Mouse (Mus musculus): ENCODE data around the gene Pacs2. TPM values are rescaled to one million over a fixed set of nuclear protein-coding genes. Genes with fewer than 3 reads are reported as not detected.

Pacs2 gene
- polyA plus RNA-seq, 1 experiment from 2014 or later: 17.3 TPM

GRCm38 (mm10) chr12:113062201-113062600 lies 47.9 kb downstream of the Pacs2 start:
- Histone ChIP-seq H3K27me3 (ENCODE audit: control insufficient read depth, insufficient read depth, low read length) (no peaks in the 10 kb centered on the region), H3K4me2 (no peak overlapping the region), H3K4me3 (ENCODE audit: low read depth, low read length) (no peak overlapping the region), H3K4me1 (ENCODE audit: control insufficient read depth, insufficient read depth, low read length) (no peaks in the 10 kb centered on the region), H3K27ac (ENCODE audit: low read depth, low read length) (no peak overlapping the region), H3K9me3 (ENCODE audit: control insufficient read depth, low read length) (no peaks in the 10 kb centered on the region), H3K36me3 (ENCODE audit: control insufficient read depth, insufficient read depth, low read length) (peaks cover 19% of the 10 kb centered on the region), H3K9ac (ENCODE audit: low read length) (no peak overlapping the region)
- no peak for ATAC-seq (ENCODE audit: low FRiP score)
- DNase-seq (ENCODE audit: low spot score, missing footprints): no peak
- 89% methylated on average over 10 of the region's 10 CpGs for WGBS

DNA sequence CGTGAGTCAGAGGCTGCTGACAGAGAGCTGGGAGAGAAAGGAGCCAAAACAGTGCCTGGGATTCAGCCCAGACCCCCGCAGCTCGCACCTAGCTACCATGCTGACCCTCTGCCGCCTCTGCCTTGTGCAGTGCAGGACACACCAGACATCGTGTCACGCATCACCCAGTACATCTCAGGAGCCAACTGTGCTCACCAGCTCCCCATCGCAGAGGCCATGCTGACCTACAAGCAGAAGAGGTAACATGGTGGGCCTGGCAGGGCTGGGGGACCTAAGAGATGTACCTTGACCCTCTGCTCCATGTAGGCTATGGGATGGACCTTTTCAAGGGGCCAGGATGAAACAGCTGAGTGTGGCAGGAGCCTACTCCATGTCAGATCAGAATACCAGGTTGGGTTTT lies 49.4 kb downstream of the Pacs2 start:
- no peak overlapping the region for H3K4me2 ChIP-seq
- H3K4me3 ChIP-seq (ENCODE audit: low read depth, low read length): no peak overlapping the region
- ATAC-seq (ENCODE audit: low FRiP score): no peak
- H3K4me1 ChIP-seq (ENCODE audit: control insufficient read depth, insufficient read depth, low read length): no peaks in the 10 kb centered on the region
- peaks cover 11% of the 10 kb centered on the region for H3K36me3 ChIP-seq (ENCODE audit: control insufficient read depth, insufficient read depth, low read length)
- DNase-seq (ENCODE audit: low spot score, missing footprints): no peak
- no peak overlapping the region for H3K27ac ChIP-seq (ENCODE audit: low read depth, low read length)
- WGBS: 87% methylated on average over 7 of the region's 7 CpGs
- H3K9me3 ChIP-seq (ENCODE audit: control insufficient read depth, low read length): no peaks in the 10 kb centered on the region
- H3K27me3 ChIP-seq (ENCODE audit: control insufficient read depth, insufficient read depth, low read length): no peaks in the 10 kb centered on the region
- H3K9ac ChIP-seq (ENCODE audit: low read length): no peak overlapping the region

- Histone ChIP-seq H3K27me3 (ENCODE audit: control insufficient read depth, insufficient read depth, low read length) (no peaks in the 10 kb centered on the region), H3K9me3 (ENCODE audit: control insufficient read depth, low read length) (no peaks in the 10 kb centered on the region), H3K27ac (ENCODE audit: low read depth, low read length) (no peak overlapping the region), H3K4me3 (ENCODE audit: low read depth, low read length) (no peak overlapping the region), H3K36me3 (ENCODE audit: control insufficient read depth, insufficient read depth, low read length) (peaks cover 12% of the 10 kb centered on the region), H3K4me1 (ENCODE audit: control insufficient read depth, insufficient read depth, low read length) (no peaks in the 10 kb centered on the region), H3K4me2 (no peak overlapping the region), H3K9ac (ENCODE audit: low read length) (no peak overlapping the region)
- DNase-seq (ENCODE audit: low spot score, missing footprints) (no peak), ATAC-seq (ENCODE audit: low FRiP score) (no peak)
- 89% methylated on average over 7 of the region's 7 CpGs for WGBS
Measured at GRCm38 (mm10) chr12:113068002-113068401, 53.7 kb downstream of the Pacs2 start.

GRCm38 (mm10) chr12:113069389-113069788 lies 55.1 kb downstream of the Pacs2 start:
- no peak overlapping the region for H3K4me3 ChIP-seq (ENCODE audit: low read depth, low read length)
- 97% methylated on average over 6 of the region's 6 CpGs for WGBS
- H3K27ac ChIP-seq (ENCODE audit: low read depth, low read length): no peak overlapping the region
- ATAC-seq (ENCODE audit: low FRiP score) (no peak), DNase-seq (ENCODE audit: low spot score, missing footprints) (no peak)
- H3K36me3 ChIP-seq (ENCODE audit: control insufficient read depth, insufficient read depth, low read length): peaks cover 10% of the 10 kb centered on the region
- H3K9ac ChIP-seq (ENCODE audit: low read length): no peak overlapping the region
- H3K9me3 ChIP-seq (ENCODE audit: control insufficient read depth, low read length): no peaks in the 10 kb centered on the region
- peaks cover 7% of the 10 kb centered on the region for H3K4me1 ChIP-seq (ENCODE audit: control insufficient read depth, insufficient read depth, low read length)
- no peaks in the 10 kb centered on the region for H3K27me3 ChIP-seq (ENCODE audit: control insufficient read depth, insufficient read depth, low read length)
- H3K4me2 ChIP-seq: no peak overlapping the region

DNA sequence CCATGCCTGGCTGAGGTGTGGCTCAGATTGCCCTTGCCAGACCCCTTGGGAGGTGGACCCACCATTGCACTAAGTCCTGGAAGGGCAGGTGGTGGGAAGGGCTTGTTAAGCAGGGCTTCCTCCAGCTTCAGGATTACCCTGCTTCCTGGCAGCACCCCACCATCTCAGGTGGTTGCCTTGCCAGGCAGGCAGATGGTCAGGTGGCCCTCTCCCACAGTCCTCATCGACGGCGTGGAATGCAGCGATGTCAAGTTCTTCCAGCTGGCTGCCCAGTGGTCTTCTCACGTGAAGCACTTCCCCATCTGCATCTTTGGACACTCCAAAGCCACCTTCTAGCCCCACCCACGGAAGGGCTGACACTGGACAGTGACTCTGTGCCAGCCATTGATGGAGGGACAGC lies 57.0 kb downstream of the Pacs2 start:
- H3K9me3 ChIP-seq (ENCODE audit: control insufficient read depth, low read length): no peaks in the 10 kb centered on the region
- ATAC-seq (ENCODE audit: low FRiP score) (no peak), DNase-seq (ENCODE audit: low spot score, missing footprints) (no peak)
- H3K4me1 ChIP-seq (ENCODE audit: control insufficient read depth, insufficient read depth, low read length): peaks cover 17% of the 10 kb centered on the region
- WGBS: 93% methylated on average over 6 of the region's 6 CpGs
- H3K27ac ChIP-seq (ENCODE audit: low read depth, low read length): no peak overlapping the region
- H3K36me3 ChIP-seq (ENCODE audit: control insufficient read depth, insufficient read depth, low read length): peaks cover 10% of the 10 kb centered on the region
- H3K4me3 ChIP-seq (ENCODE audit: low read depth, low read length): no peak overlapping the region
- no peak overlapping the region for H3K9ac ChIP-seq (ENCODE audit: low read length)
- H3K27me3 ChIP-seq (ENCODE audit: control insufficient read depth, insufficient read depth, low read length): no peaks in the 10 kb centered on the region
- no peak overlapping the region for H3K4me2 ChIP-seq

GRCm38 (mm10) chr12:113071827-113072226 lies 57.5 kb downstream of the Pacs2 start:
- 85% methylated on average over 6 of the region's 6 CpGs for WGBS
- Histone ChIP-seq H3K4me2 (no peak overlapping the region), H3K4me1 (ENCODE audit: control insufficient read depth, insufficient read depth, low read length) (peaks cover 17% of the 10 kb centered on the region), H3K9ac (ENCODE audit: low read length) (no peak overlapping the region), H3K4me3 (ENCODE audit: low read depth, low read length) (no peak overlapping the region), H3K36me3 (ENCODE audit: control insufficient read depth, insufficient read depth, low read length) (peaks cover 10% of the 10 kb centered on the region), H3K9me3 (ENCODE audit: control insufficient read depth, low read length) (no peaks in the 10 kb centered on the region), H3K27ac (ENCODE audit: low read depth, low read length) (no peak overlapping the region), H3K27me3 (ENCODE audit: control insufficient read depth, insufficient read depth, low read length) (no peaks in the 10 kb centered on the region)
- ATAC-seq (ENCODE audit: low FRiP score) (no peak), DNase-seq (ENCODE audit: low spot score, missing footprints) (no peak)

GRCm38 (mm10) chr12:113073420-113074328 lies 59.4 kb downstream of the Pacs2 start:
- Histone ChIP-seq H3K4me1 (ENCODE audit: control insufficient read depth, insufficient read depth, low read length) (peaks cover 17% of the 10 kb centered on the region), H3K4me2 (peak overlapping the region; percentile 81), H3K9me3 (ENCODE audit: control insufficient read depth, low read length) (no peaks in the 10 kb centered on the region), H3K36me3 (ENCODE audit: control insufficient read depth, insufficient read depth, low read length) (peaks cover 10% of the 10 kb centered on the region), H3K27ac (ENCODE audit: low read depth, low read length) (peak overlapping the region; percentile 51; the same call in 1 of the 2 replicates), H3K27me3 (ENCODE audit: control insufficient read depth, insufficient read depth, low read length) (no peaks in the 10 kb centered on the region), H3K9ac (ENCODE audit: low read length) (peak overlapping the region; percentile 71), H3K4me3 (ENCODE audit: low read depth, low read length) (peak overlapping the region; percentile 38)
- peak; percentile 88 for DNase-seq (ENCODE audit: low spot score, missing footprints)
- peak; percentile 43; the same call in 1 of the 2 replicates for ATAC-seq (ENCODE audit: low FRiP score)
- WGBS: 12% methylated on average over 15 of the region's 15 CpGs

- ATAC-seq (ENCODE audit: low FRiP score) (peak; percentile 90), DNase-seq (ENCODE audit: low spot score, missing footprints) (peak; percentile 98)
- 4% methylated on average over 32 of the region's 32 CpGs for WGBS
- Histone ChIP-seq H3K9ac (ENCODE audit: low read length) (peak within 1 kb of the TSS; percentile 71), H3K4me1 (ENCODE audit: control insufficient read depth, insufficient read depth, low read length) (peaks cover 17% of the 10 kb centered on the region), H3K4me3 (ENCODE audit: low read depth, low read length) (peak within 1 kb of the TSS; percentile 38), H3K9me3 (ENCODE audit: control insufficient read depth, low read length) (no peaks in the 10 kb centered on the region), H3K36me3 (ENCODE audit: control insufficient read depth, insufficient read depth, low read length) (peaks cover 6% of the 10 kb centered on the region), H3K27ac (ENCODE audit: low read depth, low read length) (peak within 1 kb of the TSS; percentile 79), H3K27me3 (ENCODE audit: control insufficient read depth, insufficient read depth, low read length) (no peaks in the 10 kb centered on the region), H3K4me2 (peak within 1 kb of the TSS; percentile 81)
Measured at GRCm38 (mm10) chr12:113074329-113075062, 60.2 kb downstream of the Pacs2 start, which contains the start of gene Tex22. Gene Tex22 (plus strand): TSS chr12:113074502.

- no peaks in the 10 kb centered on the region for H3K27me3 ChIP-seq (ENCODE audit: control insufficient read depth, insufficient read depth, low read length)
Measured at GRCm38 (mm10) chr12:113075063-113075454, 60.8 kb downstream of the Pacs2 start.

More at GRCm38 (mm10) chr12:113075063-113075454, 60.8 kb downstream of the Pacs2 start:
- no peaks in the 10 kb centered on the region for H3K9me3 ChIP-seq (ENCODE audit: control insufficient read depth, low read length)
- WGBS: 4% methylated on average over 10 of the region's 10 CpGs
- peak overlapping the region; percentile 81 for H3K4me2 ChIP-seq
- peaks cover 17% of the 10 kb centered on the region for H3K4me1 ChIP-seq (ENCODE audit: control insufficient read depth, insufficient read depth, low read length)
- peak overlapping the region; percentile 38 for H3K4me3 ChIP-seq (ENCODE audit: low read depth, low read length)
- H3K36me3 ChIP-seq (ENCODE audit: control insufficient read depth, insufficient read depth, low read length): peaks cover 5% of the 10 kb centered on the region
- no peak overlapping the region; the same call in 1 of the 2 replicates for H3K27ac ChIP-seq (ENCODE audit: low read depth, low read length)
- peak overlapping the region; percentile 71 for H3K9ac ChIP-seq (ENCODE audit: low read length)
- peak; percentile 98 for DNase-seq (ENCODE audit: low spot score, missing footprints)
- peak; percentile 83 for ATAC-seq (ENCODE audit: low FRiP score)

Data from midbrain, embryonic 11.5 days (tissue).